Mouse (Mus musculus) spleen, postnatal 4 days (tissue): Measurements from ENCODE around the gene Gcsh.
A peak's percentile ranks its signal among the peaks of the same experiment; 100 is the strongest.

ENCODE experiments used
- DNase-seq, 2 experiments: peaks; one replicate each; pipeline ENCODE4 v3.0.0; 2022; ENCODE audit warnings: low spot score in 2 of 2

Gcsh gene

DNA sequence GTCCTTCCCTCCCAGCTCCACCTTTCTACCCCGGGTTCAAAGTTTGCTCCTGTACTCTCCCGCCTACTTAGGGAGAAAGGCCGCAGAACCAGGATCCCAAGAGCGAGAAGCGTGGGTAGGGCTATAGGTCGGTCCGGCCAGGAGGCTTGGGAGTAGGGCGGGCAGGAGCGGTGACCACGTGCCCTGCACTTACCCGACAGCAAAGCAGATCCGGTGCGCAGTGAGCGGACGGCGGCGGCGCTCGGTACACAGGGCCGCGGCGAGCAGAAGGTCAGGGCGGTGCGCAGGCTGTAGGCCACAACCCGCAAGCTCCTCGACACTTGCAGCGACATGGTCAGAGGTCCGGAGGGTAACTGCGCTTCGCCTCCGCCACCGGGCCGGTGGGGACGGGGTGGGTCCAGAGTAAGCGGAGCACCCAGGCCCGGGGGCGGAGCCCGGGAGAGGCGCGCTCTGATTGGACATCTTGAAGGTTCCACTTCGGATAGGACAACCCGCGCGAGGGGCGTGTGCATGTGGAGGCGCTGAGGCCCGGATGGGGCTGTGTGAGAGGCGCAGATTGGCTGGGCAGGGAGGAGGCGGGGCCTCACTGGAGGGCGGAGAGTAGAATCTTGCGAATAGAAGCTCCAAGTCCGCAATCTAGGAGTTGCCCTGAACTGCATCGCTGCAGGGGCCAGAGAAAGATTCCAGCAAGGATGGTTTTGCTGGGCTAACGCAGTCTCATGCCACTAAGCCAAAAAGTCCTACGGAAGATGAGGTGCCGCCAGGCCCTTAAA lies at the start of gene Gcsh:
Gene Gcsh, minus strand, starts transcription at position 443 of the 773 bp plus-strand sequence.
- peak; percentile 96 for DNase-seq

DNA sequence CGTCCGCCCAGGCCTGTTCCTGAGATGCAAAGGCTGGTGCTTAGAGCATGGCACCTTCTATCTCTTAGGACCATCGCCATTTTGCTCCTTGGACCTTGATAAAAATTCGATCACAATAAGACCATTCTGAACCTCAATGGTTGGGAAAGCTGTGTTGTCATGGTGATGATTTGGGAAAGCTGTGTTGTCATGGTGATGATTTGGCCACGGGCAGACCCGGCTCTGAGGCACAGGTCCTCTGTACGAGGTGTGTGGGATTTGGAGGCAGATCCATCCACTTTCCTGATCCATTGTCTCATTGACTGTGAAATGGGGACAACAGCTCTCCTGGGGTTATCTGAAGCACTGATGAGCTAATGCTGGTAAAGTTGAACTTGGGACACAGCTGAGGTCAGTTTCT lies 46.5 kb upstream of the Gcsh start:
- DNase-seq: no peak

DNA sequence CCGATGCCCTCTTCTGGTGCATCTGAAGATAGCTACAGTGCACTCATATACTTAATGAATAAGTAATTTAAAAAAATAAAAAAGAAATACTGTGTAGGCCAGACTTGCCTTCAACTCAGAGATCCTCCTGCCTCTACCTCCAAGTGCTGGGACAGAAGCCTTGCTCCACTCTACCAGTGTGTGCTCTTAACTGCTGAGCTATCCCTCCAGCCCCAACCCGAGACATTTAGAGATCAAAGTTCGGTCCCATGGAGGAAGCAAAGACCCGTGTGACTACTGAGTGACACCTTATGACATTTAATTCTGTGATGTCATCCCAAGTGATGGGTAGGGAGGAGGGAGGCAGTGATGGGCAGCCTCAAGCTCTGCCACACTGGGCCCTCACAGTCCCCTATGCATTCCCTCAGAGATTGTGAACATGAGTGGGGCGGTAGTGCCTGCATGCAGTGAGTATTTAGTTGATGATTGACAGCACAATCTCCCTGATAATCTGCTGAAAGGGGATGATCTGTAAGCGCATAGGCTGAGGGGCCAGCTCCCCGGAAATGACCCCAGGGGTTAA lies 44.1 kb upstream of the Gcsh start:
- no peak for DNase-seq

DNA sequence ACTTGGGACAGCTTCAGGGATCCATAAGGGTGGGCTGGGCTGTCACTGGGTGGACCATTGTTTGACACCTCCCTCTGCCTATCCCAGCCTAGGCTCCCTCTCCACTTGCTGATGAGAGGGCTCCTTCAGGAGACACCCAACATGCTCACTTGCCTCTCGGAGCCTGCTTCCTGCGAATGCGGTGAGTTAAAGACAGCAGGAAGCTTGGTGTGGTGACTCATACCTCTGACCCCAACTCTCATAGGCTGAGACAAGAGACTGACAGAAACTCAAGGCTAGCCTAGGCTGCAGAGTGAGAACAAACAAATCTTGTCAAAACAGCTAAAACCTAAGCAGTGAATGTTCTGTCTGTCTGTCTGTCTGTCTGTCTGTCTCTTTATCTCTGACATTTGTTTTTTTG lies 40.1 kb upstream of the Gcsh start:
- DNase-seq: peak in 1 of 2 experiments; percentile 49

DNA sequence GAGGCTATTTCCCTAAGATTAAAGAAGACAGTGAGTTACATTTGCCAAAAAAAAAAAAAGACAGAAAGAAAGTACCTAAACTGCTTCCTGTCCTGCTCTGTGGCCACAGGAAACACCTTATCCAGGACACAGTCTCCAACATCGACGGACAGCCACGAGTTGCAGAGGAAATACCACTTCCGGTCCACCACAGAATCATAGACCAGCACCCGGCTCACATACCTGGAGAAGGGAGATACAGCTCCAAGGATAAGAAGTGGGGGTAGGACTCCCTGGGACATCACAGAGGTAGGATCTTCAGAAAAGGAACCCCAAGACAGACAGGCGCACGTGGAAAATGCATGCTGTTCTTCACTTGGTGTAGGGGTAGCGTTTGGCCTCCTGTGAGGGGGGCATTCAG lies 39.3 kb upstream of the Gcsh start:
- peak in 1 of 2 experiments; percentile 49 for DNase-seq

DNA sequence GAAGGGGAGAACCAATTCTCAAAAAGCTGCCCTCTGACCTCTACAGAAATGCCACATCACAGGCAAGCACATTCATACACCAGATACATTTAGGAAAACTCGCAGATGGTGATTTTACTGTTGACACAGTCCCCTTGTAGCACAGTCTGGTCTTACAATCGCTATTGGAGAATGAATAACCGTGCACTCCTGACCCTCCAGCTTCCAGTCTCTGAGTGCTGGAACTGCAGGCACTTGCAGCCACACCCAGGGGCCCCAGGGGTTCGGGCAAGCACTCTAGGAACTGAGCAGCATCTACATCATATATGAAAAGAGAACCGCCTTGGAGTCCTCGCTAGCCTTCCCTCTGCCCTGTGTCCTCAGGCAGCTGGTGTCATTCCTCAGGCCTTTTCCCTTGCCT lies 38.1 kb upstream of the Gcsh start:
- DNase-seq: no peak

DNA sequence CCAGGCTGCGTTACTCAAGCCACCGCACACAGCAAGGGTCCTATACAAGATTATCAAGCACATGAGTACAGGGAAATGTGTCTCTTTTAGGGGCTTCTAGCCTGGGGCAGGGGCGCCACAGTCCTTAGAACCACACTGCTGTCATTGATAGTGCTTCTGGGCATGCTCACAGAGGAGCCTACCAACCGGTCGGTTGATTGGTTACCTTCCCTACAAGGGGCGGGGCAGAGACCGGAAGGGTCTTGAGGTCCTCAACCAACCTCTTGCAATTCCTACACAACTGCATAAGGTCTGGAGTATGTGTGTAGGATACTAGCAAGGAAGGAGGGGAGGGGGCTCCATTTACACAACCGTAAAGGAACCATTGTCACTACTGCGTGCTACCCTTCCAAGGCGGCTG lies 35.3 kb upstream of the Gcsh start:
- DNase-seq: no peak

DNA sequence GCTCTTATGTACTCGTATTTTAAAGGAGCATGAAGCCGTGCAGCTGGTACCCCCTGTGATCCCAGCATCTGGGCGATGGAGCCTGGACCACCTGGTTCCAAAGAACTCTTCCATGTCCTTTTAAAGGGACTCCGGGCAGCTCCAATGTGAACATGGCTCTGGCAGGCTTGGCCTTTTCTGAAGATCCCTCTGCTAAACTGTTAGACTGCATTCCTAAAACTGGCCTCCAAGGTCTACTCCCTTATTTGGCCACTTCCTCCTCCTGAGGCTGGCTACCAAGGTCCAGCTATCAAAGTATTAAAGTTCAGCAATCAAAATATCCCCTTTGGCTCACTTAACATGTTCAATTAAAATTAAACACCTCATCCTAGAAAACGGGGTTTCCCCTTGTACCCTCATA lies 34.3 kb upstream of the Gcsh start:
- DNase-seq: no peak

DNA sequence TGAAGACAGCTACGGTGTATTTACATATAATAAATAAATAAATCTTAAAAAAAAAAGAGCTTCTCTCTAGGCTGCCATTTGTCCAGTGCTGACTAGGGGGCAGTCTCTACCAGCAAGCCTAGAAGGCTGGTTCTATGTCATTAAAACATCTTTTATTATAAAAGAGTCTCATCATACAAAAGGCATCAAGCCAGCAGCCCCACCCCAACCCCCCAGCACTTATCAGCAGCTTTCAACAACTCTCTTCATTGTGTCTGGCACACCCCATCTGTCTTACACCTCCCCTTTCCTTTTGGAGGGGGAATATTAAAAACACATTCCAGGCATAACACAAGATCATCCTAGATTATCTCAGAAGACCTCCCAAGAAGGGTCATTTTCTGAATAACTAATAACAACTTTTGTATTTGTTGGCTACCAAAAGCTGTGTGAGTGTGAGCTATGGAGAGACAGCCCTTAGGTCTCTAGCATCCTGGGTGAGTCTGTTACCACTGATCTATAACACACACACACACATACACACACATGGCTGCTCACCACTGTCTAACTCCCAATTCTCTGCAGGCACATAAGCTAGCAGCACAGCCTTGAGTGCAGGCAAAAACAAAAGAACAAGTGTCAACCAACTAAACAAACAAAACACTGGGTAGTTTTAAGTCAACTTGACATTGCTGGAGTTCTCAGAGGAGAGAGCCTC lies 29.1 kb upstream of the Gcsh start:
- DNase-seq: no peak

DNA sequence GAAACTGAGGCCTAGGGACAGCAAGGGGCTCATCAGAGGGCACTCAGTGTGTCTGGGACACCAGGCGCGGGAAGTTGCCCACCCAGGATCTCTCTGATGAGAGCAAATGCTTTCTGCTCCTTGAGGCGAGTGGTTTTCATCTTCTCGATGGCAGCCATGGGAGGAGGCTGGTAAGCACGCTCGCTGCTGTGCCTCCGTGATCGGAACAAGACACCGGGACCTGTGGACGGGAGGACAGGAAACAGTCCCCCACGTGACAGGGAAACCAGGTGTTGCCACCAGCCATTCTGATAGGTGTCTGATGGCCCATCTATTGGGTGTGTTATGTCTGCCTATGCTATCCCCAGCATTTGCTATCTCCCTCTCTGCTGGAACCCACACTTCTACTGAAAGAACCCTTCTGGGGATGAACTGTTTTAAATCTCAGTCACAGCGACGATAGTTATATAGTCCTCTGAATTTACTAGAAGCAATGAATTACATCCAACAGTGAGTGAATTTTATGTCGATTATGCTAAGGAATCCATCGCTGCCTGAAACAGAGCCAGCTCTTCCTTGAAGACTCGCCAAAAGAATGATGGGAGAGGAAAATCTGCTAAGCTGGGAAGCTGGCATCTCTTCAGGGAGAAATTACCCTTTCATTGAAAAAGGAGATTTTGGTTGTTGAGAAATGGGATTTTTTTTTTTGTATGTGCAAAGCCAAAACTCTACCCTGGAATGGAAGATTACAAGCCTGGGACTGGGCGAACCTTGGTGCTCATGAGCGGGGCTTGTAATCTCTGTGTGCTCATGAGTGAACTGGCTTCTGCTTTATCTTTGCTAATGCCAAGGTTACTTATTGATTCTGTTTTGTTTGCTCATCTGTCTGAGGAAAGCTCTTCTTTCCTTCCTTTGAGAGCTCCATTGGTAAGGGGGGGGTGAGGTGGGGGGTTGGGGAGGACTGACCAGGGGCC lies 26.3 kb upstream of the Gcsh start:
- DNase-seq: peak in 1 of 2 experiments; percentile 54

DNA sequence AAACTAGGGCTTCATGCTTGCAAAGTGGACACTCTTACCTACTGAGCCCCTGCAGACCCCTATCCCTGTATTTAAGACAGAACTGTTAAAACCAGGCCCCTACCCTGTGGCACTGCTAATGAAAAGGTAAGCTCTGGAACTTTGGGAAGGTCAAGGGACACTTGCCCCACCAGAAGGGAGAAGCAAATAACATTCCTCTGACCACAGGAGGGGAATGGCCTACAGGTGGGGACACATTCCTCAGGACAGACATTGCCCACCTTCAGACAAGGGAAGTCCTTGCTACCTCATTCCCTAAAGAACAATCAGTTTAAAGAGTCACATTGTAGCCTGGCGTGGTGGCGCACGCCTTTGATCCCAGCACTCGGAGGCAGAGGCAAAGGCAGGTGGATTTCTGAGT lies 24.6 kb upstream of the Gcsh start:
- no peak for DNase-seq

DNA sequence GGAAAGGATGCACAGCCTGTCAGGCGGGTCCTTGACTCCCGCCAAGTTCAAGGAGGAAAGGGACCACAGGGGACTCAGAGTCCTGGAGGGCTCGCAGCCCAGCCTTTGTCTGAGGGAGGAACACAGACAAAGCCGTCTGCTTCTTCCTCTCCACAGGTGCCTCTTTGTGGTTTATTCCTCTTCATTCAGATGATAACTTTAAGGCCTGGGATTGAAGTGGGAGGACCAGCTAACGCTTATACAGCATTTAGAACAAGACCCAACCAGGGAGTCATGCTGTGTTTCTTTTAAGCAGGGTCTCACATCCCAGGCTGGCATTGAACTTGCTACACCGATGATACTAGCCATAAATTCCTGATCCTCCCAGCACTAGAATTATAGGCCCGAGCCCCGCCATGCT lies 23.7 kb upstream of the Gcsh start:
- DNase-seq: no peak

DNA sequence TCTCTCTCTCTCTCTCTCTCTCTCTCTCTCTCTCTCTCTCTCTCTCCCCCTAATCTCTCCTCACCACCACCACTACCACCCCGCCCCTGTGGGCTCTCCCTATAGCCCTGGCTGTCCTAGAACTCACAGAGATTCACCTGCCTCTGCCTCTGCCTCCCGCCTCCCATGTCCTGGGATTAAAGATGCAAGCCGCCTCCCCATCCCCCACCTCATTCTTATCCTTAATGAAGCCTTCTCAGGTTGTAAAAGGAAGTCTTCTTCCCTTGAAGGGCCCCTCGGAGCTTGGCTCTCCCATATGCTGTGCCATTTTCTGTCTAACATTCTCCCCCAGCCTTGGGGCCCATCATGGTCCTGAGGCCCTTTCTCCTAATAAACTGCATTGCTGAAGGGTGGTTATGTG lies 22.3 kb upstream of the Gcsh start:
- no peak for DNase-seq

DNA sequence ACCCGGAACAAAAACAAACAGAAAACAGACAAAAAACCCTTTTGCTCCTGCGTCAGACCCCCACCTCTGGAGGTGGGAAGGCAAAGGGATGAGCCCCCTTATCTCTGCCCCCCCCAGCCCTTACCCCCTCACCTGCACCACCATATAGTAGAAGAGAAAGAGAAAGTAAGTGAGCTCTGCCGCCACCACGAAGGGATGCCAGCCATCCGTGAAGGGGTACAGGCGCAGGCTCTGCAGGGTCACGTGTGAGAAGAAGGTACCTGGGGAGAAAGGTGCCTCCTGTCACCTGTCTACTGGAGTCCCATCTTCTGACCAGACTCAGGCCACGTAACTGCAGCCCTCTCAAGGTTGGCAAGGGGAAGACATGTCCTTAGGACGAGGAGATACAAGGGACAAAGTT lies 18.0 kb upstream of the Gcsh start:
- no peak for DNase-seq

DNA sequence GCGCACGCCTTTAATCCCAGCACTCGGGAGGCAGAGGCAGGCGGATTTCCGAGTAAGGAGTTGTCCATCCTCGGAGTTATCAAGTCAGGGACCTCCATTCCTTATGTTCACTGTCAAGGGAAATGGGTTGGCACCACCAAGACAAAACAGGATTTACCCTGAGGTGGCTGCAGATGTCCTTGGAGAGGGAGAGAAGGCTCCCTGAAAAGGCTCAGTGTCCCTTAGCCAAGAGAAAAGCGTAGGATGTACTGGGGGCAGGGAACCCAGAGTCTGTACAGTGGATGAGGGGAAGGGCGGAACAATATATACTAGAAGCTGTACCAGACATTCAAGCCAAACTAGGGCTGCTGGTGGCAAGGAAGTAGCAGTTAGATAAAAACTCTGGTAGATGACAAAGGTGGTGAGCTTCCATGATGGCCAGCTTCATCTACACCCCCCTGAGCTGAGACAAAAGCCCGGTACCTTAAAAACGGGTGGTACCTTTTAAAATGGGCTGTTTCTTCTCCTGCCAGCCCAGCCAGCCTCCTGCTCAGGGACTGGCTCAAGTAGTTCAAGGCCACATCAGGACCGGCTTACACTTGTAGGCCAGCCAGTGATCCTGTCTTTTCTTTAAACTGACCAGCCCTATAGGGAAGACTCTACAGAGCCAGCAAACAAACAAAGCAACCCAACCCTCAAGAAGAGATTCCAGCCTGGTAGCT lies 829 bp upstream of the Gcsh start:
- no peak for DNase-seq

DNA sequence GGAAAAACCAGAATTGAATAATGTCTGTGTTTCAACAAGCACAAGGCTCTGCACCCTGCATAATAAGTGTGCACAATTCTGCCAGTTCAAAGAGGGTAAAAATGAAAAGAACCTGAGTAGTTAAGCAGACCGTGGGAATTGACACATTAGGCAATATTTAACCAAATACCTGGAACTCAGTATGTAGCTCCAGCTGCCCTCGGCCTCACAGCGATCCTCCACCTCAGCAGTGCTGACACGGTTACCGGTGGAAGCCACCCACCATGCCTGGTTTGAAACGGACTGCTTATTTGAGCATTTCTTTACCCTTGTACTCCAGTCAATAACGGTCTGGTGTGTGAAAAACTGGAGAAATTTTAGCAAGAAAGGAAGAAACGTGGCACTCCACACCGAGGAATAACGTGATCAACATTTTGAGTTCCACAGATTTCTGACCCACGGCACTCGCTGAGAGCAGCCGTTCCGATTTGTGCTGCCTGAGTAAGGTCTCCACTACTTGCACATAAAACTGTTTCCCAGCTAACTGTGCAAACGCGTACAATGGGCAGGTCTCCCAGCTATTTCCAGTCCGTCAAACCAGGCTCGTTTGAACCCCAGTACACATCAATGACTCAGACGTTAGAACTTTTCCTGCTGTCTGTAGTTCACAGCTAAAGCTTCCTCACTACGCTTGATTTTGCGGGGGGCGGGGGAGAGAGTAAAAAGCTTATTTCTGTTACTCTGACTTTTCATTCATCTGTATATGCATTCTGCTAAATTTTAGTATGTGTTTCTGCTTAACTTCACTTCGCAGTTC lies 963 bp downstream of the Gcsh start:
- DNase-seq: no peak

DNA sequence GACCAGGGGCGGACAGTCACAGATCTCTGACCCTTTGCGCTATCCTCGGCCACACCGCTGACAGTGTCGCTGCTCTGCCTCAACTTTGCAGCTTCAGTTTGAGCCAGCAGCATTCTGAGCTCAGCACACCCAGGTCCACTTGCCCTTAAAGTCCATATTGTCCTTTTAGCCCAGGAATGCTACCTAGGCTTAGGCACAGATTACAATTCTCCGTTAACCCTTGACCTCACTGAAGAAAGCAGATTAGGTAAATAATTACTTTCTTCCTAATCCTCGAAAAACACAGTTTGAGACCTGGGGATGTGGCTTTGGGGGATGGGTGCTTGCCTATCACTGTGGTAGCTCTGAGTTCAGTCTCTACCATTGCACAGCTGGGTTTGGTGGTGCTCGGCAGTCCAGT lies 2.1 kb downstream of the Gcsh start:
- DNase-seq: no peak

DNA sequence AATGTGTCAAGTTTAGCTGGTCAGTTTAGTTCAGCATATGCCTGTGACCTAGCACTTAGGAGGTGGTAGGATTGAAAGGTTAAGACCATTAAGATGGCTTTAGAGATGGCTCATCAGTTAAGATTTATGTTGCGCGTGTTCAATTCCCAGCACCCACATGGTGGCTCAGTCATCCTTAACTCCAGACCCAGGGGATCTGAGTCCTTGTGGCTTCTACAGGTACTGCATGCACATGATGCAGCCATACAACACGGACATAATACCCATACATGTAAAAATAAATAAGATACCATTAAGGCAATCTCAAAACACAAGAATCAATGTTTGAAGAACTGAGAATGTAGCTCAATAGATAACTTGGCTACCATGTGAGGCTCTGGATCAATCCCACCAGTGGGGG lies 3.5 kb downstream of the Gcsh start:
- DNase-seq: no peak

DNA sequence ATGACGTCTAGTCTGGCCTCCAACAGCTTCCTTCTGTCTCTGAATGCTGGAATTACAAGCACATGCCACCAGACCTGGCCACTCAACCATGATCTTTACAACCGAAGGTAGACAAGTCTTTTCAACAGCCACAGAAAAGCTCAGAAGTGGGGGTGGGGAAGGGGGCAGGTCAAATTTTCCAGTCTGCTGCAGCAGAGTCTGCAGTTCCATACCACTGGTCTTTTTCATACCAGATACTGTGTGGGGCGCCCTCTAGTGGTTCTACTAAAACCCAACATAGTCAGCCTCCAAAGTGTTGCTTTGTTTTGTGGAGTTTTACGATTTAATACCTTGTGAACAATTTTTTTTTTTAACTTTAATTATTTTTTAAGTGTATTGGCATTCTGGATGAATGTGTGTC lies 13.2 kb downstream of the Gcsh start:
- peak; percentile 60 to 82 for DNase-seq

DNA sequence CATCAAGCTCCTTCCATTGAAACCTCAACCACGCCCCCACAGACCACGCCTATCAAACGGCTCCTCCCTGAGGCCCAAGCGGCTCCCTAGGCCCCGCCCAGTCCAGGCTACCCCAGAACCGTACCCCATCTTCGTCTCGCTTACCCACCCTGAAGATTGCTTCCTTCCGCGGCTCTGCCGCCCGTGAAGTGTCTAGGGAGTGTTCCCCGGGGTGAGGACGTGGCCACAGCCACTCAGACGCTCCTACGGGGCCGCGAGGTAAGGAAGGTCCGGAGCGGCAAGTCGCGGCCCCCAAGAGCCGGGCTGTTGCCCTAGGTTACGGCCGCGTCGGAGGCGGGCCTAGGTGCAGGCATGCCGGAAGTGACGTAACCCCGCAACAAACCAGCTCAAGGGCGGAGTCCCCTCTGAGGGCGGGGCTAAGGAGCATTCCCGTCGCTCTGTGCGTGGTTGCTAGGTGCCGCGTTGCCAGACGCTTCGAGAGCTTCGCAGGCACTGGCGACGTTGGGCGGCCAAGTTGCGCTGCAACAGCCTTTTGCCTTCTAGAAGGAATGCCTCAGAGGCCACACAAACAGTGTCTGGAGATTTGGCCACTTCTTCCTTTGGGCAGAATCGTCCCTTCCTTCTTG lies 14.6 kb downstream of the Gcsh start, which contains the start of gene 1700030J22Rik:
Gene 1700030J22Rik, minus strand, starts transcription at position 329 of the 626 bp plus-strand sequence.
- DNase-seq: peak; percentile 97 to 98
